Mouse (Mus musculus): ENCODE data around the gene Eif4a1. TPM values are rescaled to one million over a fixed set of nuclear protein-coding genes. Genes with fewer than 3 reads are reported as not detected.
"Not testable (repeated sequence)": the region's sequence is repeated elsewhere in the genome, so short reads cannot be mapped to it uniquely, and the experiment has no call there.

Eif4a1 gene
- total RNA-seq (2022), result 100 to 1,000 TPM; 500 to 614 (median 555) TPM

DNA sequence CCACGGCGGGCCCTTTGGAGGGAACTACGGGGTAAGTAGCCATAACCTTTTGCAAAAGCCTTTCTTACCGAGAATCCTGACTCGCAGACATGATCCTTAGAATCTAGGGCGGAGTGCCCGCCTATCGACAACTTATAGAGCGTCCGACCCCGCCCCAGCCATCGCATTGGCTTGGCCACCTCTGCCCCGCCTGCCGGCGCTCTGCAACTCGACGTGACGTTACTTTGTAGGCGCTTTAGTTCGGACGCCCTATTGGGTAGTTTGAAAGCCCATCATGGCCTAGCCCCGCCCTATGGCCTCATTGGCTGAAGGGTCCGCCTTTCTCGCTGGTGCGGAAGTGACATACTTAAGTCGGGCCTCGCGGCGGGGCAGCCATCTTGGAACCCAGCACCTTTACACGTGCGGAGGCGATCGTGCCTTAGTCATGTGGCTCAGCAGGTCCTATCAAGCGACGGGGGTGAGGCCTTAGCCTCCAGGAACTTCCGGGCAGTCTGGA is at the start of gene Eif4a1:
TSS of gene Eif4a1 (minus strand) at position 213 of the 496 bp plus-strand sequence.
- peak; percentile 100 for DNase-seq

DNA sequence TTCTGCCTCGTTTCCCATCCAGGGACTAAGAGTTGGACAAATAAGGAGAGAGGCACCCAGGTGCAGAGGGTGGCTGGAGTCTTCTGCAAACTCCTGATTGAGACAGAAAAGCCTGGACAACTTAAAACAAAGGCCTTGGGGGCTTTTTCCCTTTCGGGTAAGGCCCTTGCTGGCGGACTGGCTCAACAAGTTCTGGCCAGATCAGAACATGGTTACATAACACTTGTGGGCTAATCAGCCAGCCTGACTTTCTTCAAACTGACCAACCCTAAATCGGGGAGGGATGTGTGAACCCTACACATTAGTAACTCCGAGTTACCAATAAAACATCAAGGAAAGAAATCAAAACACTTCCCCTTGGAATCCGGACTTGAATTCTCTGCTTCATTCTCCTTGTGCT is 48.6 kb upstream of the Eif4a1 start:
- no peak for DNase-seq

DNA sequence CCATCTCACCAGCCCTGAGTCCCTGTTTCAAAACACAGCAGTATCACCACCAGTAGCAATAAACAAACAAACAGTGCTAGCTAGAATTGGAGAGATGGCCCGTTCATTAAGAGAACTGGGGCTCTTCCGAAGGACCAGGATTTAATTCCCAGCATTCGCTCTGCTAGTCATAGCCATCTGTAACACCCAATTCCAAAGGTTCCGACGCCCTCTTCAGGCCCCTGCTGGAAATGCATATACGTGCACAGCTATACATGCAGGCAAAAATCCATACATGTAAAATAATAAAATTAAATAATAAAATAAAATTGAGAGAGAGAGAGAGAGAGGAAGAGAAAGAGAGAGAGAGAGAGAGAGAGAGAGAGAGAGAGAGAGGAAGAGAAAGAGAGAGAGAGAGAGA is 47.2 kb upstream of the Eif4a1 start:
- no peak for DNase-seq

DNA sequence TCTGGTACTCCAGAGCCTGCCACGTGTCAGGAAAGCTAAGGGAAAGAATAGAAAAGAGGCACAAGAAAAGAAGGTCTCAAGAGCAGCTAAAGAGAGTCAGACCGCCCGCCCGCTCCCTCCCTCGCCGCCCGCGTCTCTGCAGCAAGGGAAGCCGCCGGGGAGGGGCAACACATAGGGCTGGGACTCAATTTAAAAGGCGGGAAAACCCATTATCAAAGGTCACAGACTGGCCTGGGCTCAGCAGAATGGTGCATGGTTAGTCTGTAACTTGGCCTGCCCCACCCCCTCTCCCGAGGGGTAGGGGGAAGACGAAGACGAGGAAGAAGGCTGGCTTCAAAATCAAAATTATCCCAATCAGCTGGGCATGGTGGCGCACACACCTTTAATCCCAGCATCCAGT is 46.4 kb upstream of the Eif4a1 start:
- no peak for DNase-seq

DNA sequence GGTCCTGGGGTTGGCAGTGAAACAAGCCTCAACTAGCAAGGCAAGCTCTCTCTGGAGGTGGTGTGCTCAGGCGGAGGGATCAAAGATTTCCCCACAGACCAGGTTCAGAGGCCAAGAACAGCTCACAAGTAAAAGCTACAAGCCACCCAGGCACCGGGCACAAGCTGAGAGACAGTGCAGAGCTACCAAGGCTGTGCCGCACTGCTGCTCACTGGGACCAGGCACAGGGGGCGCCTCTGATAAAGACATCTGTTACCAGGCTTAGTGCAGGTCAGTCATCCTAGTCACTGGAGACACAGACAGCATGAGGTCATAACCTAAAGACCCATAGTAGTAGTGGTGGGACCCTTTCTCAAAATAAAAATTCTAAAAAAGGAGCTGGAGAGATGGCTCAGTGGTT is 44.7 kb upstream of the Eif4a1 start:
- DNase-seq, result no peak

DNA sequence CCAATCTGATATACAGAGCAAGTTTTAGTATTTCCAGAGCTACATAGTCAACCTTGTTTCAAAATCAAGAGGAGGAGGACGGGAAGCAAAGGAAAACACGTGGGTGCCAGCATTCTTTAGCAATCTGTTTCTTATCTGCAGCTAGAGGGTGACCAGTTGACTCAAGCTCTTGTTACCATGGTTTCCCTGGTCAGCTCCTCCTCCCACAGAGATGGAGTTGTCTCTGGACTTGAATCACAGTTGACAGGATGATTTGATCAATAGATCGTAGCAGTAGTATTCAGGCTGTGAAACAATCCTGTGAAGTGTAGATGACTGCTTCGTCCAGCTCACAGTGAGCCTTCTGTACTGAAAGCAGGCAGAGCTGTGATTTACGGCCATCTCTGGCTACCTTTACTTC is 43.7 kb upstream of the Eif4a1 start:
- peak; percentile 78 for DNase-seq

DNA sequence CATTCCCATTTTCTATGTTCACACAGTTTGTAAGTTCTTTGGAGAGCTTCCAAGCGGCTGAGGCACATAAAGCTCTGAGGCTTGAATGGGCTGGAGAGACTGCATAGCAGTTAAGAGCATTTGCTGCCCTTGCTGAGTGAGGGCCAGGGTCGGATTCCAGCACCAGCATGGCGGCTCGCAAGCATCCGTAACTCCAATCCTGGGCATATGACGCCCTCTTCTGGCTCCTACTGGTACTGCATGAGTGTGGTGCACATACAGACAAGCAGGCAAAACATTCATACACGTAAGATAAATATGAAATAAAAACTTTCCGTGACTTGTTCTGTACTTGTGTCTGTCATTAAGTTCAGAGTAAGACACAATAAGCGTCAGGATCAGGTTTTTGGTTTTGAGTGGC is 43.3 kb upstream of the Eif4a1 start:
- DNase-seq, result peak; percentile 47

DNA sequence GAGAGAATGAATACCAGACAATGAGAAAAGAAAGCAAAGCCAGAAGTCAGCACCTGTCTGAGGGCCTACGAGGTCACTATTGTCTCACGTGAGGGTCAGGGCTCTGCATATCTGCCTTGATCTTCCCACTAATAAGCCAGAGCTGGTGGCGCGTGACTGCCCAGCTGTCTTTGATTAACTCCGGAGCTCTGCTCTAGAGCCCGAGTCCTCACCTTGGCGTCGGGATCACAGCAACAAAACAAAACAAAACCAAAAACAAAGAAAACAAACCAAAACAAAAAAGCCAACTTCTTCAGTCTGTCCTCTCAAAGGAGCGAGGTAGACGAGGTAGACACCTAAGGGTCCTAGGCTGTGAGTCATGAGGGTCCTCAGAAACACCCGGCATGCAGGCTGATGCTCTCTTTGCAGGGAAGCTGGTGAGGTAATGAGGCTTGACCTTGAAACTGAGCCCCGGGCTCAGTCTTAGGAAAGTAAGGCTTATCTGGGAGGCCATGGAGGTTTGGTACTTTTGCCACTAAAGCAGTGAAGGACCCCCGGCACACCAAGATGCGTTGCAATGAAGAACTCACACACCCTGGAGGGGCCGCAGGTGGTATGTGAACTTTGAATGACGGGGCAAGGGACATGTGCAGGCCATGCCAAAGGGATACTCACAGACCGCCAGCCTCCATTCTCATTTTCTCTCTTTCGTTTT is 42.6 kb upstream of the Eif4a1 start:
- DNase-seq, result no peak

DNA sequence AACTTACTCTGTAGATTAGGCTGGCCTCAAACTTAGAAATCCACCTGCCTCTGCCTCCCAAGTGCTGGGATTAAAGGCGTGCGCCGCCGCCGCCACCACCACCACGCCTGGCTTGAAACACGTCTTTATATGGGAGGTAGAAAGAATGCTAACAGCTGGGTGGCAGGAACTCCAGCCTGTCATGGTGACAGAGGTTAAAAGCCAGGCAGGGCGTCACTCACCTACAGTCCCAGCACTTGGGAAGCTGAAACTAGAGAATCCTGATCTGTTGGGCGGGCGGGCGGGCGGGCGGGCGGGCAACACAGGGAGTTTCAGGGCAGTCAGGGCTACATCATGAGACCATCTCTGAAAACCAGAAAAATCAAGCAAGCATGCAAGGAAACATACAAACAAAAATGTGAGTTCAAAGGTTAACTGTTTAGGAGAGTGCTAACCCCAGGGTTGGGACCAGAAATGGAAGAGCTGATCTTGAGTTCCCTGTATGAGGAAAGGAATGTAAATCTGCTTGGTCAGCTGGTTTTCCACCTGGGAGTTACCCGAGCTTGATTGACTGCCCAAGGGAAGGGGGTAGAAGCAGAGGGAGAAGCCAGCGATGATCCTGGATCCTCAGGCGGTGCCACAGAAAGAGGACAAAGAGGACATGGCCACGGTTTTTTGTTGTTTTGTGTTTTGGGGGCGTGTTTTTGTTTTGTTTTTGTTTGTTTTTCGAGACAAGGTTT is 40.9 kb upstream of the Eif4a1 start:
- no peak for DNase-seq

DNA sequence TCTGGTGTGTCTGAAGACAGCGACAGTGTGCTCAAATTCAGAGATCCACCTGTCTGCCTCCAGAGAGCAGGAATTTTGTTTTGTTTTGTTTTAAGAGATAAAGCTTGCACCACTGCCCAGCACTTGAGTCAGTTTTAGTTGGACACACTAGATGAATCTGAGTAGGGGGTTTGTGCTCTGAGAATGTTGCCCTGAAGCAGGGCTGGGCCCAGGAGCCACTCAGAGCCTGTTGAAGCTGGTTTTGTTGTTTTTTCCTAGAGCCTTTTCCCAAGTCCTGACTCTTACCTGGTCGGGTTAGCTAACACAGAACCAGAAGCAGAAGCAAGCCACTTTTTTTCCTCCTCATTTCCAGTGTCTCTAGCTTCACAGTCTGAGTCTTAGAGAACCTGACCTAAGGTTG is 38.9 kb upstream of the Eif4a1 start:
- DNase-seq, result no peak

DNA sequence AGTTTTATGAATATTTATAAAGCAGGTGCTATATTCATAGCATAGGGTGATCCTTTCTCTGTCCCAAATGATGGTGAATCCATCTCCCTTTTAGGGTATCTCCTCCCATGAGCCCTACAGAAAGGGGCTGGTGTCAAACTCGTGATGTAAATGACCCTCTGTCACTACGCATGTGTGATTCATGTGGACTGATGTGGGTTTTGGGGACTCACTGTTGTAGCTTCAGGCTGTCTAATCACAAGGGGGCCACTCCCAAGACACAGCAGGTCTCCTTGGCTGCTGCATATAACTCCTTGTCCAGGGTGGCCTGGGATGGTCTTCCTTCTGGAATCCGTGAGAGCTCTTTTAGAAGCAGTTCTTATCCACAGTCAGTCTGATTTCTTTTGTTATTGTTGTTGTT is 38.2 kb upstream of the Eif4a1 start:
- no peak for DNase-seq

DNA sequence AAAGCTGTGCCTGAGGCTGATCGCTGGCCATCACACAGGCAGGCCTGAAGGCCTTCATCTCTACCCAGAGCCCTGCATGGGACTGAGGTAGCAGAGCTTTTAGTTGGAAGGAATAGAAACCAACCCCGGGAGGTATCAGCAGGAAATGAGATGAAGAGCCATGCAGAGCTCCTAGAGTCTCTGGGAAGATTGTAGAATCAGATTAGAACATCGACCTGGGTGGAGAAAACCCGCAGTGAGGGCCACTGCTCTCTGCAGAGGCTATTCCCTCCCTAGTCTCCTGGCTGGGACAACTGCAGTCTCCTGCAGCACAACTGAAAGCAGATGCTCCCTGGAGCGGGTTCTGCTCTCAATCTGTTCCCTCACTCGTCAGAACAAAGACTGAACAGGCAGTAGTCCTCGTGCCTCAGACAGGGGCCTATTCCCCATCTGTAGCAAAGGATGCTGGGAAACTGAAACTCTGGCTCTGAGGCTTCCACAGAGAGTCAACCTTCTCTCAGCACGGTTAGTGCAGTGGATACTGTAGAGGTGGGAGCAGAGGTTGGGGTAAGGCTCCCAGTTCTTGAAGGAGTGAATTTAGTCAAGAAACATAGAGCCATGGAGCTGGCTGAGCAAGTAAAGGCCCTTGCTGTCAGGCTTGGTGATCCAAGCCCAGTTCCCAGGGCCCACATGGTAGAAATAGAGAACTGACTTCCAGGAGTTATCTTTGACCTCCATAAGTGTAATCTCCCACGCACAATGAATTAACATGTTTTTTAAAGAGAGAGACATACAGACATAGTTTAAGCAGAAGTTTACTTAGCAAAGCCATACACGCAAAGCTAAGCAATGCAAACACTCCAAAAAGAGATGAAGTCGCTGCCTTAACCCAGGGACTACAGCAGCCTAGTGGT is 37.6 kb upstream of the Eif4a1 start:
- DNase-seq, result no peak

DNA sequence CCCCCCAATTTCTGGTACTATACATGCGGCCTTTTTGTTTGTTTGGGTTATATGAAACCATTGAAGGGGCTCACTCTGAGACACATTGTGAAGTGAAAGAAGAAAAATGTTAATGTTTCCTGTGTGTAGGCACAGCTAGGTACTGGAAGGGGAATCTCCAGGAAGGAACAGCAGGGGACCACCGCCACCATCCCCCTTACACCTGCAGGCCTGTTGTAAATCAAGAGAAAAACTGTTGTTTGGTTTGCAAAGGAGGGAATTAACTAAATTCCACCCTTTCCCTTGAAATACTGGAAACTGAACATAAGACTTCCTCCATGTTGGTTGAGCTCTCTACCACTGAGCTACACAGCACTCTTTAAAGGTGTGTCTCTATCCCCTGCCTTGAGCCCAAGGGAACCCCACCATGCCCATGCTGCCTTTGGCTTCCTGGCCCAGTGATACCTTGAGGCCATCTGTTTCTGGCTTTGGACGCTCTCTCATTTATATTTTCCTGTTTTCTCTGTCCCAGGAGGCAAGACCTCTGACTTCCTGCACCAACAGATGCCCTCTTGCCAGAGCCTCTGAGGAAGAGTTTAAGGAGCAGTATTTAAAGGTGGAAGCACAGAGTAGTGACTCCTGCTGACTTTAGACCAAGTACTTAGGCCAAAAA is 36.5 kb upstream of the Eif4a1 start:
- no peak for DNase-seq

DNA sequence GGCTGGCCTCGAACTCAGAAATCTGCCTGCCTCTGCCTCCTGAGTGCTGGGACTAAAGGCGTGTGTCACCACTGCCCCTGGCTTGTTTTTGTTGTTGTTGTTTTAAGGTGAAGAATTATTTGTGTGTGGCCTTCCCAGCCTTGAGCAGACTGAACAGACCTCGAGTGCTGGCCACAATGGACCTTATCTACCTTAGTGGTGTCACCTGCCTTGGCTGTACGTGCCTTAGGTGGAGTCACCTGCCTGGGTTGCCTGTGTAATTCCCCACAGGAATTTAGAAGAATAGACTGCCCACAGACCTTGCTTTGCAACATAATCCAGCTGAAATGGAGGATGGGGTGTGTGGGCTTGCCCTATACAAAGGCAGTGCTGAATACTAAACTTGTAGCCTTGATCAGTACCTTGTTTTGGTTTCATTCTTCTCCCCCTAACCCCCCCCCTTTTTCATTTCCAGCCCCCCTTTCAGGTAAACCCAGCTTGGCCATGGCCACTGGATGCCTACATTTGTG is 35.7 kb upstream of the Eif4a1 start:
- no peak for DNase-seq

DNA sequence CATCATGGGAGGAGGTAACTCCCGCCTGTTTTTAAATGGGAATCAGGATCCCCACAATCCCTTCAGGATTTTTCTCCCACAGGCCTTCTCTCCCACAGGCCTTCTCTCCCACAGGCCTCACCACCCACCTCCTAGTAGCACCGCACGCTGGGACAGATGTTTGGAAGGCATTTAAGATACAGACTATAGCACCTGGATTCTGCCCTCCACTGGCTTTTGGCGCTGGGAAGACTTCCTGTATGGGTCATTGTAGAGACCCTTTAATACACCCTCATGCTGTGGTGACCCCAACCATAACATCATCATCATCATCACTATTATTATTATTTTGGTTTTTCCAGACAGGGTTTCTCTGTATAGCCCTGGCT is 35.2 kb upstream of the Eif4a1 start:
- no peak for DNase-seq

DNA sequence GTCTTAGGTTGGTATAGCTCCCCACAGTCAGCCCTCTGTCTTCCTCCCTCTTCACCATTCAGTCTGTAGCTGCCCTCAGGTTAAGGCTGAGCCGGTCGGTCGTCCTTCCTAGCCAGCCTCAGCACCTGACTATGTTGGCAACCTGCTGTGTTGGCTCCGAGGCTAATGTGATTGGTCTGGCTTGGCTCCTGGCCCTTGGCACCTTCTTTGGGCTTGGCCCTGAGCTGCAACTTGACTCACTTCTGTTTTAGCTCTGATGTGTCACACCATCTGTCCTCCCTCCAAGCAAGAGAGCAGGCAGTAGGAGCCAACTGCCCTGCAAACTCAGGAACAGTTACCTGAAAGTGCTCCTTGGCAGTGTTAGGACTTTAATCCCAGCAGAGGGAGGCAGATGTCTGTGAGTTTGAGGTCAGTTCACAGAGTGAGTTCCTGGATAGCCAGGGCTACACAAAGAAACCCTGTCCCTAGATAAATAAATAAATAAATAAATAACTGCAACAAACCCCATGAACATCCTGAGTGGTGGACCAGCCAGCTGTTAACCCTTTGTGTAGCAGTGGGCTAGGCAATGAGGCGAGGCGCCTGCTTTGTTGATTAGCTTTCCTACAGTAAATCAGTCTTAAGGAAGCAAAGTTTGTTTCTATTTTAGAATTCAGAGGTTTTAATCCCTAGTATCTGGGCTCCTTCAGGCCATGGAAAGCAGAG is 34.7 kb upstream of the Eif4a1 start:
- peak; percentile 89 for DNase-seq

DNA sequence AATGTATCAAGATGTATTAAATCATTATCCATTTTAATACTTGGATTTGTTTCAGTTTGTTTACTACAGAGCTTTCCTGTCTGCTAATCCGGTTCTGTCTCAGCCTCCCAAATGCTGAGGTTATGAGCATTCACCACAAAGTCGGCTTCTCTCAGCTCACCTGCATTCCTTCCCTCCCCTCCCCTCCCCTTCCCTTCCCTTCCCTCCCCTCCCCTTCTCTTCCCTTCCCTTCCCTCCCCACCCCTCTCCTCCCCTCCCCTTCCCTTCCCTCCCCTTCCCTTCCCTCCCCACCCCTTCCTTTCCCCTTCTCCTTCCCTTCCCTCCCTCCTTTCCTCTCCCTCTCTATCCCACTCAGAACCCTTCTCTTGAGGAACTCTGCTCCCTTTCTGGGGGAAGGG is 32.4 kb upstream of the Eif4a1 start:
- no peak for DNase-seq

DNA sequence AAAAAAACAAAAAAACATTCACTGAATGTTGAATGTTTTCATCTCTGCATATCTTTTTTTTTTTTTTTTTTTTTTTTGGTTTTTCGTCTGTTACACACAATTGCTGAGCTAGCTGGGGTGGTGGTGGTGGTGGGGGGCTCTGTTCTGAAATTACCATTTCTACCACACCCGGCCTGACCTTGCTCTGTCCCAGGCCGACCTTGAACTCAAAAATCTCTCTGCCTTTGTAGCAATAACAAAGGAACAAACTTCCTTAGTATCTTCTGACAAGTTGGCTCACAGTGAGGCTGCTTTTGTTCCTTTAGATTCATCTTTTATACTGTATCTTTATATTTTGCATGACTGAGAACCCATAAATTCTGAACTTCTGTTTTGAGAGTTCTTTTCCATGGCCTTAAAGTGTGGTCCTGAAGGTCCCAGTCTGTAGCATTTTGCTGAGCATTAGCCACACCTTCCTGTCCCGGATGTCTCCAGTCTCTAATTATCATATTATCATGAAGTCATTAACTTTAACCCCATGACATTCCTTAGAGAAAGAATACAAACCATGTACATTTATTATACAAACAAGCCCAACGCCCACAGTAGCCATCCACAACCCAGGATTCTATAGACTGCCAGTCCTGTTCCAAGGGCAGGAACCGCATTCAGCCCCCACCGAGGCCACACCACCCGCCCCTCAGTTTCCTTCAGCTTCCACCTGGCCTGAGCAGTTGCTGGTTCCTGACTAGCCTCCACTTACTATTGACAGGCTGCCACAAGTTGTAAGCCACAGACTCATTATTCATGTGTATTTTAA is 31.8 kb upstream of the Eif4a1 start:
- DNase-seq, result no peak

DNA sequence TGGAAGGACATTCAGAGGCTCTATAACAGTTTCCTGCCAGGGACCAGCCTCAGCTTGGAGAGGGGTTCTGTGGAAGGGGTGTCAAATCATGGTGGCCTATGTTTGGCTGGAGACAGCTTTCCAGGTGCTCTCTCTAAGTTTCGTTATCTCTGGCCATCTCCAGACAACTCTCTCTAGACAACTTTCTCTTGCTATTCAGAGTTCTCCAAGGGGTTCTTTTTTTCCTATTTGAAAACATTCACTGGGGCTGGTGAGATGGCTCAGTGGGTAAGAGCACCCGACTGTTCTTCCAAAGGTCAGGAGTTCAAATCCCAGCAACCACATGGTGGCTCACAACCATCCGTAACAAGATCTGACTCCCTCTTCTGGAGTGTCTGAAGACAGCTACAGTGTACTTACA is 31.2 kb upstream of the Eif4a1 start:
- DNase-seq, result not testable (repeated sequence)

DNA sequence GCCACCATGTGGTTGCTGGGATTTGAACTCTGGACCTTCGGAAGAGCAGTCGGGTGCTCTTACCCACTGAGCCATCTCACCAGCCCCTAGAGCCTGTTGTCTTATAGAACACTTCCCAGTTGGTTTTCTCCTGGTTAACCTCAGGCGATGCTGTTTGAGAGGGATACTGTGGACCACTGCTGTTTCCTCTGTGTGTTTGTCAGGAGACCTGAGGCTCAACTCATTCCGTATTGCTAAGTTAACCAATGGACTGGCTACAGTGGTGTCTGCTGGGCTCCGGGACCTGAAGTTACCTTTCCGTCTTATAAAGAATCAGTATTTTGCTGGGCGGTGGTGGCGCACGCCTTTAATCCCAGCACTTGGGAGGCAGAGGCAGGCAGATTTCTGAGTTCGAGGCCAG is 30.7 kb upstream of the Eif4a1 start:
- not testable (repeated sequence) for DNase-seq

DNA sequence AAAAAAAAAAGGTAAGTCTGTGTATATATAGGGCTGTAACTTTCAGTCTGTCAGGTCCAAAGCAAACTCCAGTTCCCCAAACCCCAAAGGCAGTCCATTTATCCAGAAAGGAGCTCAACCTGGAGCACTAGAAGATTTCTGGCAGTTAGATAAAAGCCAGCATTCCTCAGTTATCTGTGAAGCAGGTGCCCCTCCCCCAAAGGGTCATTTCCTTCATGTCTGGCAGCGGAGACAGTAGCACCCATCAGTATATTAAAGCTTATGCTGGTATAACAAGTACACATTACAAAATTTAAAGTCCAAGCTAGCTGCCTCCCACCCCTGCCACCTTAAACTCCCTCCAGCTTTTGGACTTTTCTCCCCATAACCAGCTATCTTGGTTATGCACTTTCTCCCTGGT is 27.4 kb upstream of the Eif4a1 start:
- DNase-seq, result no peak

All from adrenal gland, adult 8-10 months (tissue).